ENCODE assay signal across 8 mouse cellular contexts in the genomic region with DNA sequence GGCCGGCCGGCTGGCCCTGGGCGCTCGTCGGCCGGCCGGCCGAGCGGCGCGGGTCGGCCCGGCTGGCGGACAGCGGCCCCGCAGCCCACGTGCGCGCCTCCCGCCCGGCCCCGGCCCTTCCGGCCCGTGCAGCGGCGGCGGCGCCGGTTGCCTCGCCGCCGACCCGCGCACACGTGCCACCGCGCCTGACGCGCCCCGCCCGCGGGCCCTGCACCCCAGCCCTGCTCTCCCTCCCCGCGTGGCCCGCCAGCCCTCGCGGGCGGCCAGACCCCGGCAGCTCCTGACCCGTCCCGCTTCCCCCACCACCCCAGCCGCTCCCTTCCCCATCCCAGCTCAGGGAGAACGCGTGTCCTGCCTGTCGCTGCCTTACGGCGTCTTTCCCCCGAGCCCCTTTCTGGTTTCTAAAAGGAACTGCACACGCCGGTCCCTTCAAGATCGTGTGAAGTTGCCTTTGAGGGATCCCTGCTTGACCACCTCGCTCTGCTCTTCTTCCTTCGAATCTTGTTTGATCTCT. TPM values are rescaled to one million over a fixed set of nuclear protein-coding genes. Genes with fewer than 3 reads are reported as not detected.
DNase-seq lines count a peak whose midpoint lies in the region; ATAC-seq and TF ChIP-seq lines count a peak whose summit lies in the region.

No protein-coding gene starts in this region.

- H3K27me3 ChIP-seq in heart, embryonic 10.5 days (ENCODE audit: insufficient read depth, poor library complexity, severe bottlenecking), result no peaks in the 10 kb centered on the region
- H3K27me3 ChIP-seq in kidney, postnatal 0 days (ENCODE audit: insufficient read depth, low read length), result no peaks in the 10 kb centered on the region
- no peaks in the 10 kb centered on the region for H3K27me3 ChIP-seq in lung, embryonic 15.5 days
- no peaks in the 10 kb centered on the region for H3K27me3 ChIP-seq in neural tube, embryonic 15.5 days (replicated peaks)

- TF ChIP-seq POLR2A in cortical plate, adult 2 months (IDR thresholded peaks at IDR 0.05; ENCODE audit: extremely low read depth, insufficient read depth, low read length), result no peak

- no peak for TF ChIP-seq CTCF in cortical plate, adult 2 months (IDR thresholded peaks at IDR 0.05; ENCODE audit: extremely low read depth, insufficient read depth, low read length)
- TF ChIP-seq CTCF in kidney, postnatal 0 days (IDR thresholded peaks at IDR 0.05; ENCODE audit: low read depth), result no peak; the same call in 1 of the 2 replicates

- peak overlapping the region; percentile 86 for H3K4me2 ChIP-seq in kidney, postnatal 0 days (ENCODE audit: low read length)
- H3K4me2 ChIP-seq in lung, embryonic 15.5 days, result peak overlapping the region; percentile 74
- H3K4me2 ChIP-seq in neural tube, embryonic 15.5 days, result peak overlapping the region; percentile 97

- peak overlapping the region; percentile 77; the same call in 1 of the 2 replicates for H3K27ac ChIP-seq in cortical plate, adult 2 months (ENCODE audit: insufficient read depth, low read length)
- peak overlapping the region; percentile 94 for H3K27ac ChIP-seq in heart, embryonic 10.5 days
- peak overlapping the region; percentile 96 for H3K27ac ChIP-seq in kidney, postnatal 0 days
- peak overlapping the region; percentile 93 for H3K27ac ChIP-seq in lung, embryonic 15.5 days
- peak overlapping the region; percentile 90 for H3K27ac ChIP-seq in neural tube, embryonic 15.5 days (replicated peaks)

- H3K4me3 ChIP-seq in cortical plate, adult 2 months (ENCODE audit: insufficient read depth, low read length), result peak overlapping the region; percentile 76
- peak overlapping the region; percentile 84 for H3K4me3 ChIP-seq in heart, embryonic 10.5 days
- H3K4me3 ChIP-seq in kidney, postnatal 0 days (replicated peaks; ENCODE audit: low read depth, low read length), result peak overlapping the region; percentile 85
- H3K4me3 ChIP-seq in lung, embryonic 15.5 days, result peak overlapping the region; percentile 88
- H3K4me3 ChIP-seq in neural tube, embryonic 15.5 days (replicated peaks), result peak overlapping the region; percentile 78

- H3K9me3 ChIP-seq in heart, embryonic 10.5 days, result no peaks in the 10 kb centered on the region
- H3K9me3 ChIP-seq in kidney, postnatal 0 days (replicated peaks; ENCODE audit: low read length), result no peaks in the 10 kb centered on the region
- no peaks in the 10 kb centered on the region for H3K9me3 ChIP-seq in lung, embryonic 15.5 days
- no peaks in the 10 kb centered on the region for H3K9me3 ChIP-seq in neural tube, embryonic 15.5 days (replicated peaks)

- 5% methylated on average over 60 of the region's 63 CpGs for WGBS in heart, embryonic 10.5 days
- 2% methylated on average over 33 of the region's 63 CpGs for WGBS in kidney, postnatal 0 days
- whole genome bisulfite sequencing in lung, embryonic 15.5 days, result under 1% methylated on average over 58 of the region's 63 CpGs
- under 1% methylated on average over 28 of the region's 63 CpGs for WGBS in neural tube, embryonic 15.5 days

- H3K4me1 ChIP-seq in cortical plate, adult 2 months (ENCODE audit: control insufficient read depth, insufficient read depth, low read length), result peaks cover 2% of the 10 kb centered on the region; the same call in 1 of the 2 replicates
- H3K4me1 ChIP-seq in heart, embryonic 10.5 days, result peaks cover 13% of the 10 kb centered on the region; the same call in 1 of the 2 replicates
- H3K4me1 ChIP-seq in kidney, postnatal 0 days (replicated peaks; ENCODE audit: insufficient read depth, low read length), result peaks cover 7% of the 10 kb centered on the region; the same call in 1 of the 2 replicates
- H3K4me1 ChIP-seq in lung, embryonic 15.5 days, result peaks cover 18% of the 10 kb centered on the region
- H3K4me1 ChIP-seq in neural tube, embryonic 15.5 days, result peaks cover 19% of the 10 kb centered on the region

- no peaks in the 10 kb centered on the region for H3K36me3 ChIP-seq in heart, embryonic 10.5 days
- no peaks in the 10 kb centered on the region for H3K36me3 ChIP-seq in kidney, postnatal 0 days (ENCODE audit: insufficient read depth, low read length)
- H3K36me3 ChIP-seq in lung, embryonic 15.5 days, result no peaks in the 10 kb centered on the region
- H3K36me3 ChIP-seq in neural tube, embryonic 15.5 days, result no peaks in the 10 kb centered on the region

- H3K9ac ChIP-seq in kidney, postnatal 0 days (ENCODE audit: low read depth, low read length), result peak overlapping the region; percentile 88
- peak overlapping the region; percentile 82 for H3K9ac ChIP-seq in lung, embryonic 15.5 days
- peak overlapping the region; percentile 77 for H3K9ac ChIP-seq in neural tube, embryonic 15.5 days (replicated peaks)

- DNase-seq in 416B (ENCODE audit: low read depth) (peak; percentile 64), adipocyte (ENCODE audit: low spot score) (peak; percentile 31)
- DNase-seq in heart, embryonic 10.5 days (ENCODE audit: low spot score), result peak; percentile 86
- DNase-seq in kidney, postnatal 0 days (ENCODE audit: low spot score), result peak; percentile 79
- DNase-seq in thymus, adult 18-20 months, result peak; percentile 29 to 34

- ATAC-seq in kidney, postnatal 0 days (replicated peaks; ENCODE audit: low FRiP score, low read depth), result peak; percentile 37
- peak; percentile 55 for ATAC-seq in lung, embryonic 15.5 days (ENCODE audit: borderline replicate concordance, extremely low read depth, low FRiP score, low TSS enrichment)
- ATAC-seq in neural tube, embryonic 15.5 days (ENCODE audit: low FRiP score), result peak; percentile 62

RNA-seq across cellular contexts. Expression of gene Ipo5, which starts 0.4 kb away (rescaled TPM):
- 67.8 and 70.8 TPM in 2 replicates for polyA plus RNA-seq in cortical plate, adult 2 months (2012; rRNA removed)
- polyA plus RNA-seq in heart, embryonic 10.5 days (2016; fragmentation: Nextera tagmentation; extraction: Ambion mirVana), result 104 and 111 TPM in 2 replicates
- polyA plus RNA-seq in kidney, postnatal 0 days (2015; fragmentation: Nextera tagmentation; extraction: Ambion mirVana), result 49.8 and 55.1 TPM in 2 replicates
- polyA plus RNA-seq in lung, embryonic 15.5 days (2015; fragmentation: Nextera tagmentation; extraction: Ambion mirVana), result 88.7 and 89.8 TPM in 2 replicates
- 50.8 and 59.0 TPM in 2 replicates for polyA plus RNA-seq in neural tube, embryonic 15.5 days (2015; fragmentation: Nextera tagmentation; extraction: Ambion mirVana)

Comparison
In these comparisons a context has a peak if more than half of its experiments do, and no peak if none do; other contexts are left out.
1. Peak in every context shown above with its lines: DNase-seq, ATAC-seq, H3K4me3 ChIP-seq and H3K27ac ChIP-seq.
2. DNase-seq: peak in every context shown above with its lines; median percentile 86 in heart, embryonic 10.5 days; 79 in kidney, postnatal 0 days; 64 in 416B; 32 in thymus, adult 18-20 months; 31 in adipocyte.